Mouse (Mus musculus) forebrain, postnatal 0 days (tissue): Measurements from ENCODE around the gene Rpl19. TPM values are rescaled to one million over a fixed set of nuclear protein-coding genes. Genes with fewer than 3 reads are reported as not detected.

Experiments used
- ATAC-seq: fragments of 200-750 bp; cut with Nextera tagmentation; 2 replicates; pipeline ENCODE4 v1.8.0; 2017; ENCODE audit warnings: mild to moderate bottlenecking, moderate library complexity
- DNase-seq: peaks from one replicate; pipeline ENCODE4 v3.0.0-alpha.2; 2015
- H3K27ac ChIP-seq: fragments of 300-500 bp; sonication (generic); 2 replicates; pipeline ENCODE4 v1.5.1; 2014; ENCODE audit warnings: low read depth, mild to moderate bottlenecking, antibody characterized with exemption, low read length, moderate library complexity, mixed read lengths
- H3K27me3 ChIP-seq: fragments of 300-500 bp; sonication (generic); 2 replicates; pipeline ENCODE4 v1.6.1; 2014; ENCODE audit warnings: mild to moderate bottlenecking, low read length, mixed read lengths; ENCODE audit not compliant: insufficient read depth
- H3K36me3 ChIP-seq: fragments of 300-500 bp; sonication (generic); 2 replicates; pipeline ENCODE4 v1.6.1; 2014; ENCODE audit warnings: mild to moderate bottlenecking, moderate library complexity; ENCODE audit not compliant: insufficient read depth
- H3K4me1 ChIP-seq: fragments of 300-500 bp; sonication (generic); 2 replicates; pipeline ENCODE4 v1.6.1; 2014; ENCODE audit warnings: antibody characterized with exemption; ENCODE audit not compliant: insufficient read depth
- H3K4me2 ChIP-seq: fragments of 300-500 bp; sonication (generic); 2 replicates; pipeline ENCODE4 v1.6.1; 2014; ENCODE audit warnings: low read depth, mild to moderate bottlenecking, moderate library complexity
- H3K4me3 ChIP-seq: fragments of 300-500 bp; sonication (generic); 2 replicates; pipeline ENCODE4 v1.5.1; 2014; ENCODE audit warnings: low read depth, low read length, mixed read lengths
- H3K9ac ChIP-seq: fragments of 300-500 bp; sonication (generic); 2 replicates; pipeline ENCODE4 v1.6.1; 2014; ENCODE audit warnings: mild to moderate bottlenecking
- H3K9me3 ChIP-seq: fragments of 300-500 bp; sonication (generic); 2 replicates; pipeline ENCODE4 v1.6.1; 2016; ENCODE audit warnings: low read length
- CTCF ChIP-seq: sonication (generic); IDR thresholded peaks from 2 replicates; pipeline ENCODE4 v1.5.1; 2016; ENCODE audit warnings: antibody characterized with exemption, control low read depth, low read depth
- WGBS: fragments of 180-500 bp; shearing (Covaris S2); extraction: QIAGEN DNeasy Blood & Tissue Kit; methylation state at CpG from one replicate; pipeline ENCODE4 v1.1.7; 2014; 5-methylcytosine and 5-hydroxymethylcytosine counted together
- polyA plus RNA-seq: library from polyadenylated mRNA; unstranded; fragments of >200 nt; fragmentation: Nextera tagmentation; extraction: Ambion mirVana; gene quantifications from 2 replicates; pipeline ENCODE4 v1.2.1, GENCODE M21; 2015
- total RNA-seq: library from RNA; depleted of rRNA; stranded (reverse); fragments of >200 nt; gene quantifications from 2 replicates; pipeline ENCODE4 v1.2.3, GENCODE M21; 2014

Gene Rpl19
- total and polyA plus RNA-seq, 2 experiments from 2014 or later: 687 to 793 TPM

GRCm38 (mm10) chr11:98018858-98019641 is 7.5 kb upstream of the Rpl19 start:
- Histone ChIP-seq H3K4me1 (peaks cover 25% of the 10 kb centered on the region), H3K36me3 (peaks cover 38% of the 10 kb centered on the region), H3K27ac (peak overlapping the region; percentile 76), H3K4me2 (peak overlapping the region; percentile 65), H3K27me3 (no peaks in the 10 kb centered on the region), H3K9ac (peak overlapping the region; percentile 38), H3K9me3 (no peaks in the 10 kb centered on the region), H3K4me3 (no peak overlapping the region)
- DNase-seq: no peak
- ATAC-seq: peak; percentile 44
- 31% methylated on average over 10 of the region's 10 CpGs for WGBS
- peak; percentile 75 for TF ChIP-seq CTCF

GRCm38 (mm10) chr11:98019883-98020610 is 6.5 kb upstream of the Rpl19 start:
- Histone ChIP-seq H3K4me2 (peak overlapping the region; percentile 65), H3K27ac (peak overlapping the region; percentile 76), H3K9ac (peak overlapping the region; percentile 38), H3K4me1 (peaks cover 25% of the 10 kb centered on the region), H3K4me3 (peak overlapping the region; percentile 81), H3K36me3 (peaks cover 30% of the 10 kb centered on the region), H3K9me3 (no peaks in the 10 kb centered on the region), H3K27me3 (no peaks in the 10 kb centered on the region)
- no peak for DNase-seq
- ATAC-seq: peak; percentile 8; the same call in 1 of the 2 replicates
- WGBS: 12% methylated on average over 8 of the region's 8 CpGs
- TF ChIP-seq CTCF: no peak

GRCm38 (mm10) chr11:98020710-98021109 is 5.8 kb upstream of the Rpl19 start:
- peaks cover 25% of the 10 kb centered on the region for H3K4me1 ChIP-seq
- H3K27me3 ChIP-seq: no peaks in the 10 kb centered on the region
- peak; percentile 31 for TF ChIP-seq CTCF
- DNase-seq: no peak
- H3K9me3 ChIP-seq: no peaks in the 10 kb centered on the region
- no peak for ATAC-seq
- H3K4me2 ChIP-seq: peak overlapping the region; percentile 65
- peak overlapping the region; percentile 81 for H3K4me3 ChIP-seq
- H3K9ac ChIP-seq: peak overlapping the region; percentile 38; the same call in 1 of the 2 replicates
- H3K36me3 ChIP-seq: peaks cover 24% of the 10 kb centered on the region
- WGBS: 29% methylated on average over 1 of the region's 1 CpGs
- peak overlapping the region; percentile 76; the same call in 1 of the 2 replicates for H3K27ac ChIP-seq

- peak overlapping the region; percentile 65 for H3K4me2 ChIP-seq
- peaks cover 29% of the 10 kb centered on the region for H3K4me1 ChIP-seq
- ATAC-seq: no peak
- TF ChIP-seq CTCF: no peak
- H3K27me3 ChIP-seq: no peaks in the 10 kb centered on the region
- H3K36me3 ChIP-seq: peaks cover 19% of the 10 kb centered on the region
- no peak for DNase-seq
- H3K4me3 ChIP-seq: peak overlapping the region; percentile 81
- no peaks in the 10 kb centered on the region for H3K9me3 ChIP-seq
- peak overlapping the region; percentile 94 for H3K9ac ChIP-seq
- H3K27ac ChIP-seq: peak overlapping the region; percentile 21; the same call in 1 of the 2 replicates
- 36% methylated on average over 2 of the region's 2 CpGs for WGBS
These were observed 5.4 kb upstream of the Rpl19 start for GRCm38 (mm10) chr11:98021118-98021517.

GRCm38 (mm10) chr11:98021565-98022252 is 4.8 kb upstream of the Rpl19 start:
- peak overlapping the region; percentile 94 for H3K9ac ChIP-seq
- peak overlapping the region; percentile 65 for H3K4me2 ChIP-seq
- H3K27ac ChIP-seq: peak overlapping the region; percentile 92
- DNase-seq (peak; percentile 80), ATAC-seq (peak; percentile 26)
- H3K9me3 ChIP-seq: no peaks in the 10 kb centered on the region
- H3K27me3 ChIP-seq: no peaks in the 10 kb centered on the region
- peaks cover 14% of the 10 kb centered on the region for H3K36me3 ChIP-seq
- 3% methylated on average over 34 of the region's 34 CpGs for WGBS
- H3K4me3 ChIP-seq: peak overlapping the region; percentile 81
- peaks cover 29% of the 10 kb centered on the region for H3K4me1 ChIP-seq
- TF ChIP-seq CTCF: no peak; the same call in 1 of the 2 replicates

- peaks cover 10% of the 10 kb centered on the region for H3K36me3 ChIP-seq
- peak overlapping the region; percentile 92 for H3K27ac ChIP-seq
- H3K27me3 ChIP-seq: no peaks in the 10 kb centered on the region
- DNase-seq: no peak
- TF ChIP-seq CTCF: no peak
- H3K4me3 ChIP-seq: peak overlapping the region; percentile 81
- H3K9ac ChIP-seq: peak overlapping the region; percentile 94
- no peaks in the 10 kb centered on the region for H3K9me3 ChIP-seq
- peaks cover 29% of the 10 kb centered on the region for H3K4me1 ChIP-seq
- WGBS: under 1% methylated on average over 23 of the region's 23 CpGs
- ATAC-seq: no peak; the same call in none of the 2 replicates
- peak overlapping the region; percentile 65 for H3K4me2 ChIP-seq
These were observed 4.3 kb upstream of the Rpl19 start for GRCm38 (mm10) chr11:98022253-98022554.
